Mouse (Mus musculus) neural tube, embryonic 11.5 days (tissue): ENCODE measurements at regions not wholly inside any gene's neighbourhood (a gene's known extent, or its start where the extent isn't known, plus 50 kb on each side); places are given as distances from the start of the nearest gene placed in this dataset.

Experiments
- ATAC-seq: fragments of 200-750 bp; cut with Nextera tagmentation; 2 replicates; pipeline ENCODE4 v1.8.0; 2017; ENCODE audit warnings: moderate number of reproducible peaks, mild to moderate bottlenecking, moderate TSS enrichment, moderate library complexity; ENCODE audit not compliant: insufficient read depth, low FRiP score, low TSS enrichment
- DNase-seq: peaks from one replicate; pipeline ENCODE4 v3.0.0-alpha.2; 2015; ENCODE audit warnings: low spot score
- H3K27ac ChIP-seq: fragments of 300-500 bp; sonication (generic); 2 replicates; pipeline ENCODE4 v1.5.1; 2014; ENCODE audit warnings: low read depth, mild to moderate bottlenecking, low read length
- H3K27me3 ChIP-seq: fragments of 300-500 bp; sonication (generic); 2 replicates; pipeline ENCODE4 v1.6.1; 2014; ENCODE audit warnings: mild to moderate bottlenecking, low read length, mixed read lengths; ENCODE audit not compliant: control insufficient read depth, insufficient read depth
- H3K36me3 ChIP-seq: fragments of 300-500 bp; sonication (generic); 2 replicates; pipeline ENCODE4 v1.6.1; 2014; ENCODE audit warnings: mild to moderate bottlenecking, low read length, moderate library complexity, mixed read lengths; ENCODE audit not compliant: control insufficient read depth, insufficient read depth
- H3K4me1 ChIP-seq: fragments of 300-500 bp; sonication (generic); 2 replicates; pipeline ENCODE4 v1.6.1; 2014; ENCODE audit warnings: low read length, mixed read lengths; ENCODE audit not compliant: control insufficient read depth, insufficient read depth
- H3K4me2 ChIP-seq: fragments of 300-500 bp; sonication (generic); 2 replicates; pipeline ENCODE4 v1.6.1; 2014; ENCODE audit warnings: low read depth, mild to moderate bottlenecking, moderate library complexity
- H3K4me3 ChIP-seq: fragments of 300-500 bp; sonication (generic); 2 replicates; pipeline ENCODE4 v1.5.1; 2014; ENCODE audit warnings: low read depth, low read length
- H3K9ac ChIP-seq: fragments of 300-500 bp; sonication (generic); 2 replicates; pipeline ENCODE4 v1.6.1; 2014; ENCODE audit warnings: mild to moderate bottlenecking, low read length
- H3K9me3 ChIP-seq: fragments of 300-500 bp; sonication (generic); 2 replicates; pipeline ENCODE4 v1.6.1; 2016; ENCODE audit warnings: low read length; ENCODE audit not compliant: control insufficient read depth
- WGBS: fragments of 180-500 bp; shearing (Covaris S2); extraction: QIAGEN DNeasy Blood & Tissue Kit; methylation state at CpG from one replicate; pipeline ENCODE4 v1.1.7; 2014; 5-methylcytosine and 5-hydroxymethylcytosine counted together

- ATAC-seq (no peak), DNase-seq (no peak)
- Histone ChIP-seq H3K4me3 (no peak overlapping the region), H3K27ac (no peak overlapping the region), H3K36me3 (no peaks in the 10 kb centered on the region), H3K27me3 (no peaks in the 10 kb centered on the region), H3K9ac (no peak overlapping the region), H3K9me3 (no peaks in the 10 kb centered on the region), H3K4me1 (no peaks in the 10 kb centered on the region), H3K4me2 (no peak overlapping the region)
- WGBS, result 88% methylated on average over 8 of the region's 8 CpGs
Measured at GRCm38 (mm10) chr7:73322466-73323151, 52.7 kb upstream of the Rgma start.

GRCm38 (mm10) chr7:73323556-73323955 is 51.8 kb upstream of the Rgma start:
- Histone ChIP-seq H3K9me3 (no peaks in the 10 kb centered on the region), H3K4me1 (peaks cover 2% of the 10 kb centered on the region; the same call in 1 of the 2 replicates), H3K27ac (no peak overlapping the region), H3K4me2 (no peak overlapping the region), H3K4me3 (no peak overlapping the region), H3K27me3 (no peaks in the 10 kb centered on the region), H3K9ac (no peak overlapping the region), H3K36me3 (no peaks in the 10 kb centered on the region)
- no peak for ATAC-seq
- DNase-seq, result no peak
- 61% methylated on average over 12 of the region's 12 CpGs for WGBS

GRCm38 (mm10) chr7:73325503-73325902 is 49.8 kb upstream of the Rgma start:
- DNase-seq, result no peak
- WGBS, result 97% methylated on average over 5 of the region's 5 CpGs
- H3K27ac ChIP-seq, result no peak overlapping the region
- ATAC-seq, result no peak
- no peak overlapping the region for H3K4me2 ChIP-seq
- H3K36me3 ChIP-seq, result no peaks in the 10 kb centered on the region
- H3K4me1 ChIP-seq, result peaks cover 2% of the 10 kb centered on the region; the same call in 1 of the 2 replicates
- H3K9ac ChIP-seq, result no peak overlapping the region
- H3K27me3 ChIP-seq, result no peaks in the 10 kb centered on the region
- no peak overlapping the region for H3K4me3 ChIP-seq
- no peaks in the 10 kb centered on the region for H3K9me3 ChIP-seq
